9 mouse cellular contexts compared by ENCODE assay signal in genomic region chr7:17060782-17061605, GRCm38 (mm10). TPM values are rescaled to one million over a fixed set of nuclear protein-coding genes. Genes with fewer than 3 reads are reported as not detected.
DNase-seq lines count a peak whose midpoint lies in the region; ATAC-seq and TF ChIP-seq lines count a peak whose summit lies in the region.
"Had no signal": no experiment of that assay in that cellular context is flagged by ENCODE, and none has a peak within 500 bp of the region (broad histone marks: within the 10 kb centered on the region; RNA-seq: fewer than 3 reads in every experiment).

No protein-coding gene starts in this region.

- H3K36me3 ChIP-seq in intestine, embryonic 14.5 days (ENCODE audit: control insufficient read depth, insufficient read depth, low read length), result no peaks in the 10 kb centered on the region
- no peaks in the 10 kb centered on the region for H3K36me3 ChIP-seq in liver, embryonic 16.5 days (ENCODE audit: control insufficient read depth, insufficient read depth)

- no peak for TF ChIP-seq POLR2A in olfactory bulb, adult 2 months (IDR thresholded peaks at IDR 0.05; ENCODE audit: insufficient read depth, low read depth, low read length)

- H3K4me3 ChIP-seq in intestine, embryonic 14.5 days (ENCODE audit: low read depth, low read length), result peak overlapping the region; percentile 65
- peak overlapping the region; percentile 62 for H3K4me3 ChIP-seq in liver, embryonic 16.5 days (ENCODE audit: low read depth, low read length)
- H3K4me3 ChIP-seq in olfactory bulb, adult 2 months (ENCODE audit: insufficient read depth, low read depth, low read length), result peak overlapping the region; percentile 19

- peak overlapping the region; percentile 67 for H3K4me2 ChIP-seq in intestine, embryonic 14.5 days (ENCODE audit: low read length)
- H3K4me2 ChIP-seq in liver, embryonic 16.5 days (ENCODE audit: low read depth, low read length), result peak overlapping the region; percentile 73

- peak; percentile 19 to 34 for DNase-seq in frontal cortex, postnatal 10 days (ENCODE audit: low spot score in 2 of 2)
- DNase-seq in frontal cortex, adult 2 months (ENCODE audit: extremely low spot score in 1 of 2, low spot score in 1 of 2), result no peak
- DNase-seq in adrenal gland, postnatal 10 days, result peak; percentile 44
- DNase-seq in gastrocnemius, postnatal 10 days, result peak; percentile 25
- DNase-seq in intestine, embryonic 14.5 days (ENCODE audit: low spot score), result peak; percentile 60
- no peak for DNase-seq in c-Kit-positive CD71-positive TER-119-positive erythroid progenitor cells, embryonic 14.5 days (ENCODE audit: low spot score)

- peak overlapping the region; percentile 64 for H3K9ac ChIP-seq in intestine, embryonic 14.5 days (ENCODE audit: low read length)
- H3K9ac ChIP-seq in liver, embryonic 16.5 days (ENCODE audit: low read depth, low read length), result peak overlapping the region; percentile 77

- H3K27ac ChIP-seq in intestine, embryonic 14.5 days (ENCODE audit: low read depth), result peak overlapping the region; percentile 95
- H3K27ac ChIP-seq in liver, embryonic 16.5 days (ENCODE audit: low read length), result peak overlapping the region; percentile 98
- peak overlapping the region; percentile 90 for H3K27ac ChIP-seq in olfactory bulb, adult 2 months (ENCODE audit: insufficient read depth, low read depth, low read length)

- ATAC-seq in intestine, embryonic 14.5 days (replicated peaks; ENCODE audit: low FRiP score, low TSS enrichment, low read depth), result no peak
- no peak for ATAC-seq in liver, embryonic 16.5 days (ENCODE audit: low read depth)
- ATAC-seq: Patski had no signal

- H3K9me3 ChIP-seq in intestine, embryonic 14.5 days (ENCODE audit: control insufficient read depth, low read length), result no peaks in the 10 kb centered on the region
- no peaks in the 10 kb centered on the region for H3K9me3 ChIP-seq in liver, embryonic 16.5 days (replicated peaks; ENCODE audit: control insufficient read depth, low read length)

- H3K4me1 ChIP-seq in intestine, embryonic 14.5 days (replicated peaks; ENCODE audit: control insufficient read depth, insufficient read depth, low read length), result peaks cover 50% of the 10 kb centered on the region
- H3K4me1 ChIP-seq in liver, embryonic 16.5 days (ENCODE audit: control insufficient read depth, low read depth, low read length), result peaks cover 77% of the 10 kb centered on the region
- peaks cover 45% of the 10 kb centered on the region for H3K4me1 ChIP-seq in olfactory bulb, adult 2 months (ENCODE audit: control insufficient read depth, insufficient read depth, low read length)

- no peaks in the 10 kb centered on the region for H3K27me3 ChIP-seq in intestine, embryonic 14.5 days (replicated peaks; ENCODE audit: control insufficient read depth, insufficient read depth, low read length)
- no peaks in the 10 kb centered on the region for H3K27me3 ChIP-seq in liver, embryonic 16.5 days (ENCODE audit: control insufficient read depth, insufficient read depth, low read depth, low read length)

- TF ChIP-seq CTCF in olfactory bulb, adult 2 months (IDR thresholded peaks at IDR 0.05; ENCODE audit: insufficient read depth, low read depth, low read length), result no peak

- 76% methylated on average over 21 of the region's 22 CpGs for WGBS in intestine, embryonic 14.5 days
- 46% methylated on average over 21 of the region's 22 CpGs for WGBS in liver, embryonic 16.5 days (ENCODE audit: insufficient replicate concordance)
- WGBS in olfactory bulb, adult 2 months, result 47% methylated on average over 22 of the region's 22 CpGs

RNA-seq across cellular contexts. Expression of gene Hif3a, which starts 1.2 kb away (rescaled TPM):
- polyA plus RNA-seq in frontal cortex, adult 2 months (2012; rRNA removed), result 2.6 and 3.4 TPM in 2 replicates
- total RNA-seq in adrenal gland, postnatal 10 days (2021), result 1 to 10 TPM; 4.9 to 6.7 TPM
- 1 to 10 TPM; 1.9 to 3.1 TPM for total RNA-seq in gastrocnemius, postnatal 10 days (2021)
- polyA plus RNA-seq in intestine, embryonic 14.5 days (2014; fragmentation: Nextera tagmentation; extraction: Ambion mirVana), result 55.8 and 58.2 TPM in 2 replicates
- 36.0 and 43.3 TPM in 2 replicates for polyA plus RNA-seq in liver, embryonic 16.5 days (2015; fragmentation: Nextera tagmentation; extraction: Ambion mirVana)
- polyA plus RNA-seq in olfactory bulb, adult 2 months (2012; ENCODE audit: insufficient read depth, insufficient read length, low replicate concordance, missing spikeins), result not detected in 2 replicates

RNA-seq across cellular contexts. Expression of gene Psg16, which starts 12.8 kb away (rescaled TPM):
- 2.9 and 3.2 TPM in 2 replicates for polyA plus RNA-seq in frontal cortex, adult 2 months (2012; rRNA removed)
- under 1 TPM; 0.30 to 0.42 TPM for total RNA-seq in adrenal gland, postnatal 10 days (2021)
- under 1 TPM; 0.05 to 0.14 TPM for total RNA-seq in gastrocnemius, postnatal 10 days (2021)
- polyA plus RNA-seq in intestine, embryonic 14.5 days (2014; fragmentation: Nextera tagmentation; extraction: Ambion mirVana), result 0.11 and 0.36 TPM in 2 replicates
- 0.20 and 0.25 TPM in 2 replicates for polyA plus RNA-seq in liver, embryonic 16.5 days (2015; fragmentation: Nextera tagmentation; extraction: Ambion mirVana)
- not detected in 2 replicates for polyA plus RNA-seq in olfactory bulb, adult 2 months (2012; ENCODE audit: insufficient read depth, insufficient read length, low replicate concordance, missing spikeins)

RNA-seq across cellular contexts. Expression of gene Ppp5c, which starts 33.3 kb away (rescaled TPM):
- 236 and 239 TPM in 2 replicates for polyA plus RNA-seq in frontal cortex, adult 2 months (2012; rRNA removed)
- 10 to 100 TPM; 81.5 to 90.1 TPM for total RNA-seq in adrenal gland, postnatal 10 days (2021)
- 10 to 100 TPM; 54.1 to 69.8 TPM for total RNA-seq in gastrocnemius, postnatal 10 days (2021)
- 101 and 103 TPM in 2 replicates for polyA plus RNA-seq in intestine, embryonic 14.5 days (2014; fragmentation: Nextera tagmentation; extraction: Ambion mirVana)
- polyA plus RNA-seq in liver, embryonic 16.5 days (2015; fragmentation: Nextera tagmentation; extraction: Ambion mirVana), result 38.0 and 38.6 TPM in 2 replicates
- polyA plus RNA-seq in olfactory bulb, adult 2 months (2012; ENCODE audit: insufficient read depth, insufficient read length, low replicate concordance, missing spikeins), result not detected in 2 replicates

Comparison
In these comparisons a context has a peak if more than half of its experiments do, and no peak if none do; other contexts are left out.
1. DNase-seq: peak in frontal cortex, postnatal 10 days (2 of 2), adrenal gland, postnatal 10 days (single experiment), gastrocnemius, postnatal 10 days (single experiment) and intestine, embryonic 14.5 days (single experiment); none in frontal cortex, adult 2 months (0 of 2) and c-Kit-positive CD71-positive TER-119-positive erythroid progenitor cells, embryonic 14.5 days (single experiment).
2. Peak in every context shown above with its lines, with median percentiles within 50 percentile points of each other: H3K27ac ChIP-seq and H3K4me3 ChIP-seq.